Mouse (Mus musculus) heart, adult 2 months (tissue): Measurements from ENCODE around the gene Pcgf2. TPM values are rescaled to one million over a fixed set of nuclear protein-coding genes. Genes with fewer than 3 reads are reported as not detected.

Experiments used
- DNase-seq, 2 experiments: peaks; one replicate each; pipeline ENCODE4 v3.0.0; 2021
- H3K27ac ChIP-seq: fragments of 200-600 bp; 2 replicates; pipeline ENCODE4 v1.8.1; 2022
- H3K27me3 ChIP-seq: fragments of 200-500 bp; 2 replicates; pipeline ENCODE4 v1.6.1; 2012; ENCODE audit warnings: mild to moderate bottlenecking, low read length, inconsistent platforms, mixed read lengths; ENCODE audit not compliant: control insufficient read depth, insufficient read depth
- H3K36me3 ChIP-seq: fragments of 200-500 bp; 2 replicates; pipeline ENCODE4 v1.6.1; 2012; ENCODE audit warnings: low read length, inconsistent platforms; ENCODE audit not compliant: control insufficient read depth, insufficient read depth
- H3K4me1 ChIP-seq: fragments of 200-500 bp; 2 replicates; pipeline ENCODE4 v1.6.1; 2011; ENCODE audit warnings: low read length; ENCODE audit not compliant: control insufficient read depth, insufficient read depth
- H3K4me3 ChIP-seq: fragments of 200-600 bp; 2 replicates; pipeline ENCODE4 v1.8.1; 2022
- H3K79me2 ChIP-seq: fragments of 200-500 bp; replicated peaks from 2 replicates; pipeline ENCODE4 v1.6.1; 2012; ENCODE audit warnings: mild to moderate bottlenecking, inconsistent platforms, low read length, moderate library complexity, mixed read lengths; ENCODE audit not compliant: control insufficient read depth, insufficient read depth
- H3K9ac ChIP-seq: fragments of 200-500 bp; 2 replicates; pipeline ENCODE4 v1.6.1; 2012; ENCODE audit warnings: low read depth, mild to moderate bottlenecking, control low read depth, inconsistent platforms, low read length, mixed read lengths
- CTCF ChIP-seq: fragments of 200-600 bp; IDR thresholded peaks from 2 replicates; pipeline ENCODE4 v1.8.1; 2022; ENCODE audit warnings: antibody characterized with exemption, mild to moderate bottlenecking, moderate library complexity
- EP300 ChIP-seq: fragments of 200-500 bp; IDR thresholded peaks from 2 replicates; pipeline ENCODE4 v1.6.1; 2011; ENCODE audit warnings: low read depth, low read length, control low read depth; ENCODE audit not compliant: insufficient read depth
- POLR2A ChIP-seq: fragments of 200-500 bp; IDR thresholded peaks from 2 replicates; pipeline ENCODE4 v1.6.1; 2011; ENCODE audit warnings: mild to moderate bottlenecking, low read depth, low read length, control low read depth; ENCODE audit not compliant: insufficient read depth
- WGBS: fragments of 180-500 bp; shearing (Covaris S2); methylation state at CpG from one replicate; pipeline ENCODE4 v1.1.7; 2018; 5-methylcytosine and 5-hydroxymethylcytosine counted together
- intact Hi-C: fragments of 180-260 bp; cut with DNase I; formaldehyde crosslinking; loops from one replicate; pipeline ENCODE4 v1.15.1; 2025
- polyA plus RNA-seq: library from polyadenylated mRNA; depleted of rRNA; stranded (reverse); fragments of >200 nt; gene quantifications from 2 replicates; pipeline ENCODE4 v1.2.3, GENCODE M21; 2012
- total RNA-seq, 2 experiments: library from RNA; stranded (reverse); gene quantifications; 2 replicates each; pipeline ENCODE4 v1.2.3; 2021

Gene Pcgf2
- total and polyA plus RNA-seq, 3 experiments = 4.1 to 17.8 (median 5.6) TPM

DNA sequence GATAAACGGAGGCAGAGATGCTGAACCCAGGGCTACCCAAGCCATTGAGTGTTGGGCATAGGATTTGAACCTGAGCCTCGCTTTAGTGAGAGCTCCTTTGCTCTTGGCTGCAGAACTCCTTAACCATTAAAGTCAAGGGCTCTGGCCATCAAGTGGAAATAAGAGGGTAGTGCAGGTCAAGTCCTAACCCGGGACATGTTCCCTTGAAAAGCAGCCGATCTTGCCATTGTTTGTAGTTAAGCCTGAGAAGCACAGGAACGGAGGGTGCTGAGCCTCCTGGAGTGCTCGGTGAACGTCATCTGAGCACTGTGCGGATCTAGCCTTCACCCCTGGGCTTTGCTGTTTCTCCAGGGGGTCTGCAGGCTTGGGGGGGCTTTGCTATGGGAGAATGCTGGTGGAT lies 22.5 kb downstream of the Pcgf2 start:
- 75% methylated on average over 8 of the region's 8 CpGs for WGBS
- DNase-seq = no peak
- intact Hi-C loops = no loop called here
- TF ChIP-seq CTCF = 0 out of 2 replicates have a peak, but pooled peaks have one; percentile 7
- TF ChIP-seq POLR2A = no peak
- H3K27me3 ChIP-seq = no peaks in the 10 kb centered on the region
- H3K9ac ChIP-seq = no peak overlapping the region
- no peak overlapping the region for H3K27ac ChIP-seq
- no peaks in the 10 kb centered on the region for H3K4me1 ChIP-seq
- no peak overlapping the region for H3K4me3 ChIP-seq
- no peaks in the 10 kb centered on the region; the same call in 1 of the 2 replicates for H3K36me3 ChIP-seq
- no peaks in the 10 kb centered on the region for H3K79me2 ChIP-seq

DNA sequence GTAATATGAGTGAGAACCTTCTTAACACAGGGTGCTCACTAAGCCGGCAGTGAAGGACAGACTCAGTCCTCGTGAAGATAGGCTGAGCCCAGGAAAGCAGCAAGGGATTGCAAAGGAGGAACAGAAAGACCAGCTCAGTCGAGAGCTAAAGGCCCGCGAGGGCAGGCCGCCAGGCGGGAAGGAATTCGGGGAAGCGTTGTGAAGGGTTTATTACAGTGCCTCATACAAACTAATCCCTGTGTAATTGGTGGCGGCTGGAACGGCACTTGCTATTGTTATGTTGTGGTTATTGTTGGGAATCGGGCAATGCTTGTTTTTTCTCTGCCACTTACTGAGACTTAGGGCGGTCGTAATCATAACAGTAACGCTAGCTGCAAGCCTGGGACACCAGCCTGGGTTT lies 22.9 kb downstream of the Pcgf2 start:
- DNase-seq = no peak
- H3K36me3 ChIP-seq = no peaks in the 10 kb centered on the region; the same call in 1 of the 2 replicates
- TF ChIP-seq CTCF = no peak
- no peak for TF ChIP-seq EP300
- TF ChIP-seq POLR2A = no peak

DNA sequence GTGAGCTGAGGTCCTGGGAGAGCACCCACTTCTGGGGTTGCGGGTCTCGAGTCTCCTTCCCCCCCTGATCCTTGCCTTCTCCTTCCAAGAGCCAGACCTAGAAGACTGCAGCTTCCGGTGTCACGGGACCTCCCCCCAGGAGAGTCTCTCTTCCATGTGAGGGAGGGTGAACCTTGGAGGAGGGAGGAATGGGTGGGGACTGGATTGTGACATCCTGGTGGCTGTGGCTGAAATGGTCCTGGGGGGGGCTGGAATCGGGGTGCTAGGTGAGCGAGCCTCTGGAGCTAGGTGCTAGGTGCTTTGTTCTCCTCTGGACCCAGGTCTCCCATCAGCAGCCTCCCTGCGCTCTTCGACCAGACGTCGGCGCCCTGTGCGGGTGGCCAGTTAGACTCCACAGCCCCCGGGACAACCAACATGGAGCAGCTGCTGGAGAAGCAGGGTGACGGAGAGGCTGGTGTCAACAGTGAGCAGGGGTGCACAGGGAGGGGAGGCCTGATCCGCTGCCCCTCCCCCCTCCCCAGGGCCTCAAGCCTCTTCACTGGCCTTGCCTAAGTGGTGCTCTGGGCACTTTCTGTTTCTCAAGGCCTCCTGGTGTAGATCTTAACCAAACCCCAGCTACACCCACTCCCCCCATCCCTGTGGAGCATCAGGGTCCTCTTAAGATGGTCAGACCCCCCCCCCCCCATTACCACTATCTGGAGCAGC lies 24.1 kb downstream of the Pcgf2 start:
- Histone ChIP-seq H3K27ac (no peak overlapping the region), H3K27me3 (no peaks in the 10 kb centered on the region), H3K9ac (no peak overlapping the region), H3K36me3 (no peaks in the 10 kb centered on the region; the same call in 1 of the 2 replicates), H3K79me2 (no peaks in the 10 kb centered on the region; the same call in 1 of the 2 replicates), H3K4me1 (no peaks in the 10 kb centered on the region), H3K4me3 (no peak overlapping the region)
- TF ChIP-seq POLR2A (no peak), CTCF (no peak), EP300 (no peak)
- WGBS = 80% methylated on average over 15 of the region's 15 CpGs
- no peak for DNase-seq
- intact Hi-C loops = no loop called here

More for the DNA sequence above, 22.9 kb downstream of the Pcgf2 start:
- Histone ChIP-seq H3K27ac (no peak overlapping the region), H3K4me1 (no peaks in the 10 kb centered on the region), H3K27me3 (no peaks in the 10 kb centered on the region), H3K9ac (no peak overlapping the region), H3K4me3 (no peak overlapping the region), H3K79me2 (no peaks in the 10 kb centered on the region)
- WGBS = 65% methylated on average over 15 of the region's 15 CpGs
- intact Hi-C loops = no loop called here

DNA sequence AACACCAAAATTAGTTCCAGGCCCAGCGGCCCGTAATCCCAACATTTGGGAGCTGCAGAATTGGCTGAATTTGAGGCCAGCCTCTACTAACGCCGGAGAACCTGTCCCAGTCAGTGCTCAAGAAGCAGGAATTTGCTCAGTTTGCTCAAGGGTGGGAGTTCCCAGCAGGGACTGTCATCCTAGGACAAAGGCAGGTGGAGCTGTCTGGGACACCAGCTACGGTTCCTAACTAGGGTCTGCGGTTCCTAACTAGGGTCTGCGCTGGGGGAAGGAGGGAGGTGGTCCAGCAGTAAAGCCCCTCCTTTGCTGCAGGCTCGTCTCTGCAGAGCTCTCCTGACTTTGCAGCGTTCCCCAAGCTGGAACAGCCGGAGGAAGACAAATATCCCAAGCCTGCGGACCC lies 27.1 kb downstream of the Pcgf2 start:
- Histone ChIP-seq H3K27ac (no peak overlapping the region), H3K9ac (no peak overlapping the region), H3K79me2 (no peaks in the 10 kb centered on the region; the same call in 1 of the 2 replicates), H3K36me3 (no peaks in the 10 kb centered on the region; the same call in 1 of the 2 replicates), H3K27me3 (no peaks in the 10 kb centered on the region), H3K4me1 (no peaks in the 10 kb centered on the region; the same call in 1 of the 2 replicates), H3K4me3 (no peak overlapping the region)
- DNase-seq = no peak
- intact Hi-C loops = no loop called here
- WGBS = 88% methylated on average over 11 of the region's 11 CpGs
- no peak for TF ChIP-seq CTCF
- no peak for TF ChIP-seq EP300
- TF ChIP-seq POLR2A = no peak

DNA sequence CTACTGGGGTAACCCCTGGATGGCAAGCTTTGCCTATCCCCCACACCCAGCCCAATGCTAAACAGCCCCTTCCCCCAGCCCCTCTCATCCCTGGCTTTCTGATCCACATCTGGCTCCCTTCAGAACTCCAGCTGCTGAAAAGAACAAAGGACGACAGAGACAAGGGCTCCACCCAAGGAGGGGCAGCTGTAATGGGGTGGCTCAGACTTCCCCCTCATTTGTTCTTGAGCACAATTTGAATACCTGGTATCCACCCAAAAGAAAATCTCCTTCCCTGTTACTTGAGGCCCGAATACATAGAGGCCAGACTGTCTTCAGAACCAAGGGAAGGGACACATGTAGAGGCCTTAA lies 29.1 kb downstream of the Pcgf2 start:
- Histone ChIP-seq H3K27ac (no peak overlapping the region), H3K79me2 (no peaks in the 10 kb centered on the region; the same call in 1 of the 2 replicates), H3K36me3 (no peaks in the 10 kb centered on the region; the same call in 1 of the 2 replicates), H3K4me1 (no peaks in the 10 kb centered on the region; the same call in 1 of the 2 replicates), H3K9ac (no peak overlapping the region), H3K4me3 (no peak overlapping the region), H3K27me3 (no peaks in the 10 kb centered on the region)
- intact Hi-C loops = no loop called here
- WGBS = 39% methylated on average over 2 of the region's 2 CpGs
- TF ChIP-seq CTCF = no peak
- TF ChIP-seq EP300 = no peak
- TF ChIP-seq POLR2A = no peak
- DNase-seq = no peak
